Mouse (Mus musculus): Measurements from ENCODE around the gene Tmed5.
"Not testable (repeated sequence)": the region's sequence is repeated elsewhere in the genome, so short reads cannot be mapped to it uniquely, and the experiment has no call there.

Gene Tmed5

GRCm38 (mm10) chr5:108132441-108133243, at the start of gene Tmed5, which contains the start of gene Ccdc18:
Gene Tmed5, minus strand, starts transcription at chr5:108132620.
Gene Ccdc18, plus strand, starts transcription at chr5:108132875.
- DNase-seq = peak; percentile 99

- DNase-seq = peak; percentile 38
These were observed 31.3 kb upstream of the Tmed5 start for GRCm38 (mm10) chr5:108163695-108164094.

GRCm38 (mm10) chr5:108160796-108161195, 28.4 kb upstream of the Tmed5 start:
- no peak for DNase-seq

GRCm38 (mm10) chr5:108152592-108152991, 20.2 kb upstream of the Tmed5 start:
- DNase-seq = no peak

- peak; percentile 67 for DNase-seq
These were observed 475 bp downstream of the Tmed5 start for GRCm38 (mm10) chr5:108131849-108132440.

GRCm38 (mm10) chr5:108120221-108120900, 12.1 kb downstream of the Tmed5 start:
- peak; percentile 3 for DNase-seq

GRCm38 (mm10) chr5:108117693-108118092, 14.7 kb downstream of the Tmed5 start:
- no peak for DNase-seq

- no peak for DNase-seq
These were observed 23.1 kb downstream of the Tmed5 start for GRCm38 (mm10) chr5:108109346-108109745.

- no peak for DNase-seq
These were observed 28.1 kb downstream of the Tmed5 start for GRCm38 (mm10) chr5:108104306-108104705.

- no peak for DNase-seq
These were observed 32.2 kb downstream of the Tmed5 start for GRCm38 (mm10) chr5:108100196-108100595.

- DNase-seq = no peak
These were observed 34.7 kb downstream of the Tmed5 start for GRCm38 (mm10) chr5:108097676-108098075.

- not testable (repeated sequence) for DNase-seq
These were observed 39.7 kb downstream of the Tmed5 start for GRCm38 (mm10) chr5:108092731-108093130.

GRCm38 (mm10) chr5:108085440-108085839, 47.0 kb downstream of the Tmed5 start:
- DNase-seq = no peak

- peak; percentile 31 for DNase-seq
These were observed 50.0 kb downstream of the Tmed5 start for GRCm38 (mm10) chr5:108082380-108082779.

- DNase-seq = no peak
These were observed 52.8 kb downstream of the Tmed5 start for GRCm38 (mm10) chr5:108079603-108080002.

GRCm38 (mm10) chr5:108076833-108077540, 55.4 kb downstream of the Tmed5 start:
- no peak for DNase-seq

- no peak for DNase-seq
These were observed 56.2 kb downstream of the Tmed5 start for GRCm38 (mm10) chr5:108076241-108076640.

GRCm38 (mm10) chr5:108072301-108072700, 60.1 kb downstream of the Tmed5 start:
- DNase-seq = no peak

GRCm38 (mm10) chr5:108065465-108066411, 66.7 kb downstream of the Tmed5 start, which contains the start of gene Mtf2:
Gene Mtf2, plus strand, starts transcription at chr5:108065674.
- DNase-seq = peak; percentile 99

GRCm38 (mm10) chr5:108060413-108060812, 72.0 kb downstream of the Tmed5 start:
- no peak for DNase-seq
